Mouse (Mus musculus) yolk sac, embryonic 10.5 days (tissue): ENCODE measurements around the gene Igfbp7.
"Not testable (repeated sequence)": the region's sequence is repeated elsewhere in the genome, so short reads cannot be mapped to it uniquely, and the experiment has no call there.

Source experiments
- DNase-seq: peaks from one replicate; pipeline ENCODE4 v3.0.0-alpha.2; 2017; ENCODE audit warnings: low spot score

Igfbp7 gene

GRCm38 (mm10) chr5:77407341-77408298 is at the start of gene Igfbp7:
Igfbp7 (minus strand) TSS chr5:77408041.
- DNase-seq: peak; percentile 57

GRCm38 (mm10) chr5:77452103-77452502 is 44.3 kb upstream of the Igfbp7 start:
- no peak for DNase-seq

- DNase-seq: no peak
These were observed 41.7 kb upstream of the Igfbp7 start for GRCm38 (mm10) chr5:77449531-77449930.

- DNase-seq: peak; percentile 48
These were observed 37.6 kb upstream of the Igfbp7 start for GRCm38 (mm10) chr5:77445431-77445830.

GRCm38 (mm10) chr5:77443889-77444573 is 36.2 kb upstream of the Igfbp7 start:
- no peak for DNase-seq

GRCm38 (mm10) chr5:77442856-77443623 is 35.2 kb upstream of the Igfbp7 start:
- no peak for DNase-seq

GRCm38 (mm10) chr5:77436308-77436707 is 28.5 kb upstream of the Igfbp7 start:
- DNase-seq: no peak

- DNase-seq: peak; percentile 72
These were observed 26.2 kb upstream of the Igfbp7 start for GRCm38 (mm10) chr5:77434060-77434459.

- no peak for DNase-seq
These were observed 25.7 kb upstream of the Igfbp7 start for GRCm38 (mm10) chr5:77433561-77433960.

GRCm38 (mm10) chr5:77433119-77433518 is 25.3 kb upstream of the Igfbp7 start:
- no peak for DNase-seq

- DNase-seq: no peak
These were observed 24.6 kb upstream of the Igfbp7 start for GRCm38 (mm10) chr5:77432446-77432845.

GRCm38 (mm10) chr5:77431068-77431467 is 23.2 kb upstream of the Igfbp7 start:
- DNase-seq: no peak

GRCm38 (mm10) chr5:77430471-77430870 is 22.6 kb upstream of the Igfbp7 start:
- DNase-seq: no peak

- DNase-seq: no peak
These were observed 22.2 kb upstream of the Igfbp7 start for GRCm38 (mm10) chr5:77430049-77430448.

GRCm38 (mm10) chr5:77428526-77428925 is 20.7 kb upstream of the Igfbp7 start:
- no peak for DNase-seq

GRCm38 (mm10) chr5:77427986-77428385 is 20.1 kb upstream of the Igfbp7 start:
- no peak for DNase-seq

GRCm38 (mm10) chr5:77425721-77426500 is 18.1 kb upstream of the Igfbp7 start:
- DNase-seq: no peak

- not testable (repeated sequence) for DNase-seq
These were observed 11.7 kb upstream of the Igfbp7 start for GRCm38 (mm10) chr5:77419537-77419936.

- DNase-seq: no peak
These were observed 8.2 kb upstream of the Igfbp7 start for GRCm38 (mm10) chr5:77416058-77416457.

- DNase-seq: no peak
These were observed 689 bp upstream of the Igfbp7 start for GRCm38 (mm10) chr5:77408530-77408929.

- DNase-seq: no peak
These were observed 1.4 kb downstream of the Igfbp7 start for GRCm38 (mm10) chr5:77406371-77406871.
